Mouse (Mus musculus) megakaryocyte, embryonic 14.5 days (primary cell): ENCODE measurements at regions not wholly inside any gene's neighbourhood (a gene's known extent, or its start where the extent isn't known, plus 50 kb on each side); places are given as distances from the start of the nearest gene placed in this dataset.

Experiments
- FLI1 ChIP-seq: IDR thresholded peaks from 2 replicates; pipeline ENCODE4 v1.6.1; 2012; ENCODE audit warnings: low read length, inconsistent platforms, mixed read lengths
- GATA1 ChIP-seq: IDR thresholded peaks from 3 replicates; pipeline ENCODE4 v1.6.1; 2012; ENCODE audit warnings: mixed read lengths, low read length, inconsistent platforms, borderline replicate concordance

GRCm38 (mm10) chr7:129982411-129982810 lies 390.7 kb downstream of the Wdr11 start:
- TF ChIP-seq FLI1: no peak
- TF ChIP-seq GATA1: no peak
